26 mouse cellular contexts compared by ENCODE assay signal in genomic region chr2:77444282-77444681, GRCm38 (mm10).
A peak's percentile ranks its signal among the peaks of the same experiment; 100 is the strongest.
DNase-seq lines count a peak whose midpoint lies in the region; ATAC-seq lines count a peak whose summit lies in the region.
"Had no signal": no experiment of that assay in that cellular context is flagged by ENCODE, and none has a peak within 500 bp of the region (broad histone marks: within the 10 kb centered on the region; RNA-seq: fewer than 3 reads in every experiment).

No protein-coding gene starts in this region.

- 72% methylated on average over 8 of the region's 8 CpGs for WGBS in neural tube, embryonic 13.5 days
- WGBS in neural tube, embryonic 15.5 days = 75% methylated on average over 8 of the region's 8 CpGs

- peak; percentile 61 for DNase-seq in heart, adult 11 months
- DNase-seq in heart, adult 18-20 months = no peak
- DNase-seq in forelimb bud, embryonic 11.5 days (ENCODE audit: low read depth, low spot score) = peak; percentile 6
- DNase-seq: adrenal gland, adult 8-10 months; adrenal gland, postnatal 14 days; adrenal gland, postnatal 36 days; B cell, adult 2 months; cerebellum, adult 11-12 months; cerebellum, adult 2 months; cerebellum, adult 9-10 months; cerebellum, postnatal 14 days; cerebellum, postnatal 36 days; embryo, embryonic 11 days had no signal

- H3K4me1 ChIP-seq in neural tube, embryonic 13.5 days (replicated peaks) = peaks cover 16% of the 10 kb centered on the region
- H3K4me1 ChIP-seq in neural tube, embryonic 15.5 days = peaks cover 26% of the 10 kb centered on the region
- H3K4me1 ChIP-seq: embryonic facial prominence, embryonic 13.5 days; embryonic facial prominence, embryonic 15.5 days had no signal

- no peaks in the 10 kb centered on the region for H3K9me3 ChIP-seq in neural tube, embryonic 13.5 days
- H3K9me3 ChIP-seq in neural tube, embryonic 15.5 days (replicated peaks) = no peaks in the 10 kb centered on the region
- H3K9me3 ChIP-seq: embryonic facial prominence, embryonic 13.5 days; embryonic facial prominence, embryonic 15.5 days; forebrain, embryonic 10.5 days; forebrain, embryonic 12.5 days had no signal

- H3K27ac ChIP-seq in neural tube, embryonic 13.5 days (replicated peaks) = no peak overlapping the region; the same call in 1 of the 2 replicates
- no peak overlapping the region for H3K27ac ChIP-seq in neural tube, embryonic 15.5 days (replicated peaks)
- H3K27ac ChIP-seq: embryonic facial prominence, embryonic 13.5 days; embryonic facial prominence, embryonic 15.5 days; forebrain, embryonic 10.5 days; forebrain, embryonic 12.5 days had no signal

- H3K4me2 ChIP-seq in neural tube, embryonic 13.5 days = no peak overlapping the region
- H3K4me2 ChIP-seq in neural tube, embryonic 15.5 days = no peak overlapping the region
- H3K4me2 ChIP-seq: embryonic facial prominence, embryonic 13.5 days; embryonic facial prominence, embryonic 15.5 days; forebrain, embryonic 12.5 days had no signal

- ATAC-seq in neural tube, embryonic 13.5 days (ENCODE audit: low read depth) = peak; percentile 51; the same call in 1 of the 2 replicates
- ATAC-seq in neural tube, embryonic 15.5 days (ENCODE audit: low FRiP score) = no peak
- ATAC-seq: activated CD4-positive, CD25-positive, alpha-beta regulatory T cell, adult 4 months; CD4-positive, CD25-positive, alpha-beta regulatory T cell, adult 4 months; forebrain, embryonic 14.5 days; forebrain, embryonic 16.5 days had no signal

- H3K27me3 ChIP-seq in neural tube, embryonic 13.5 days = no peaks in the 10 kb centered on the region
- H3K27me3 ChIP-seq in neural tube, embryonic 15.5 days (replicated peaks) = no peaks in the 10 kb centered on the region
- H3K27me3 ChIP-seq: CH12.LX; embryonic facial prominence, embryonic 13.5 days; embryonic facial prominence, embryonic 15.5 days; forebrain, embryonic 12.5 days had no signal

- H3K4me3 ChIP-seq in neural tube, embryonic 13.5 days = no peak overlapping the region
- no peak overlapping the region for H3K4me3 ChIP-seq in neural tube, embryonic 15.5 days (replicated peaks)
- H3K4me3 ChIP-seq: embryonic facial prominence, embryonic 13.5 days; embryonic facial prominence, embryonic 15.5 days; erythroblast, embryonic 14.5 days; forebrain, embryonic 10.5 days; forebrain, embryonic 12.5 days had no signal

- no peak overlapping the region for H3K9ac ChIP-seq in neural tube, embryonic 13.5 days
- no peak overlapping the region for H3K9ac ChIP-seq in neural tube, embryonic 15.5 days (replicated peaks)
- H3K9ac ChIP-seq: embryonic facial prominence, embryonic 13.5 days; embryonic facial prominence, embryonic 15.5 days; forebrain, embryonic 12.5 days had no signal

- no peaks in the 10 kb centered on the region for H3K36me3 ChIP-seq in neural tube, embryonic 13.5 days
- no peaks in the 10 kb centered on the region for H3K36me3 ChIP-seq in neural tube, embryonic 15.5 days
- H3K36me3 ChIP-seq: embryonic facial prominence, embryonic 13.5 days; embryonic facial prominence, embryonic 15.5 days; forebrain, embryonic 10.5 days; forebrain, embryonic 12.5 days; G1E had no signal

Comparison
In these comparisons a context has a peak if more than half of its experiments do, and no peak if none do; other contexts are left out.
1. DNase-seq: peak in heart, adult 11 months (single experiment) and forelimb bud, embryonic 11.5 days (single experiment); none in heart, adult 18-20 months (0 of 2).